Mouse (Mus musculus): ENCODE results near the gene Dchs1.

- TF ChIP-seq CTCF (IDR thresholded peaks at IDR 0.05; ENCODE audit: low read depth, low read length) (no peak), POLR2A (IDR thresholded peaks at IDR 0.05; ENCODE audit: borderline replicate concordance, low read depth, low read length) (no peak)
Observed at GRCm38 (mm10) chr7:105806125-105806524, 18.7 kb upstream of the Dchs1 start.

Data from bone marrow macrophage, adult 2 months (primary cell).